Mouse (Mus musculus) lung, embryonic 14.5 days (tissue): ENCODE results near the gene Ipo4. TPM values are rescaled to one million over a fixed set of nuclear protein-coding genes. Genes with fewer than 3 reads are reported as not detected.

Experiments used
- ATAC-seq: fragments of 200-750 bp; cut with Nextera tagmentation; 2 replicates; pipeline ENCODE4 v1.8.0; 2017; ENCODE audit warnings: mild to moderate bottlenecking, moderate TSS enrichment, moderate library complexity; ENCODE audit not compliant: insufficient read depth
- DNase-seq: peaks from one replicate; pipeline ENCODE4 v3.0.0-alpha.2; 2015
- H3K27ac ChIP-seq: fragments of 300-500 bp; sonication (generic); 2 replicates; pipeline ENCODE4 v1.5.1; 2014; ENCODE audit warnings: low read depth, mild to moderate bottlenecking, moderate library complexity
- H3K27me3 ChIP-seq: fragments of 300-500 bp; sonication (generic); 2 replicates; pipeline ENCODE4 v1.6.1; 2014; ENCODE audit warnings: low read length, control low read depth; ENCODE audit not compliant: insufficient read depth
- H3K36me3 ChIP-seq: fragments of 300-500 bp; sonication (generic); 2 replicates; pipeline ENCODE4 v1.6.1; 2014; ENCODE audit warnings: control low read depth; ENCODE audit not compliant: insufficient read depth
- H3K4me1 ChIP-seq: fragments of 300-500 bp; sonication (generic); 2 replicates; pipeline ENCODE4 v1.6.1; 2014; ENCODE audit warnings: antibody characterized with exemption, control low read depth; ENCODE audit not compliant: insufficient read depth
- H3K4me2 ChIP-seq: fragments of 300-500 bp; sonication (generic); 2 replicates; pipeline ENCODE4 v1.6.1; 2014; ENCODE audit warnings: mild to moderate bottlenecking
- H3K4me3 ChIP-seq: fragments of 300-500 bp; sonication (generic); 2 replicates; pipeline ENCODE4 v1.5.1; 2014; ENCODE audit warnings: low read depth, low read length
- H3K9ac ChIP-seq: fragments of 300-500 bp; sonication (generic); 2 replicates; pipeline ENCODE4 v1.6.1; 2014
- H3K9me3 ChIP-seq: fragments of 300-500 bp; sonication (generic); 2 replicates; pipeline ENCODE4 v1.6.1; 2016; ENCODE audit warnings: low read depth, low read length, control low read depth
- CTCF ChIP-seq: IDR thresholded peaks from 2 replicates; pipeline ENCODE4 v1.5.1; 2016; ENCODE audit warnings: antibody characterized with exemption, low read depth
- WGBS: fragments of 180-500 bp; shearing (Covaris S2); extraction: QIAGEN DNeasy Blood & Tissue Kit; methylation state at CpG from one replicate; pipeline ENCODE4 v1.1.7; 2014; 5-methylcytosine and 5-hydroxymethylcytosine counted together
- polyA plus RNA-seq: library from polyadenylated mRNA; unstranded; fragments of >200 nt; fragmentation: Nextera tagmentation; extraction: Ambion mirVana; gene quantifications from 2 replicates; pipeline ENCODE4 v1.2.1, GENCODE M21; 2014

Gene Ipo4
- polyA plus RNA-seq, 1 experiment from 2014 or later: 115 TPM

- DNase-seq (no peak), ATAC-seq (no peak)
- whole genome bisulfite sequencing: 98% methylated on average over 5 of the region's 5 CpGs
- Histone ChIP-seq H3K9ac (no peak overlapping the region), H3K4me2 (no peak overlapping the region), H3K27ac (no peak overlapping the region), H3K4me1 (peaks cover 12% of the 10 kb centered on the region; the same call in 1 of the 2 replicates), H3K36me3 (peaks cover 19% of the 10 kb centered on the region), H3K4me3 (no peak overlapping the region), H3K27me3 (no peaks in the 10 kb centered on the region), H3K9me3 (no peaks in the 10 kb centered on the region)
- no peak for TF ChIP-seq CTCF
Measured at GRCm38 (mm10) chr14:55589271-55589670, 46.5 kb downstream of the Ipo4 start.

- Histone ChIP-seq H3K4me1 (0 out of 2 replicates have a peak, but pooled peaks cover 6% of the 10 kb centered on the region), H3K4me3 (no peak overlapping the region), H3K4me2 (no peak overlapping the region), H3K9ac (no peak overlapping the region), H3K36me3 (peaks cover 15% of the 10 kb centered on the region), H3K27ac (peak overlapping the region; percentile 24; the same call in 1 of the 2 replicates), H3K27me3 (no peaks in the 10 kb centered on the region), H3K9me3 (no peaks in the 10 kb centered on the region)
- TF ChIP-seq CTCF: no peak
- DNase-seq (no peak), ATAC-seq (no peak)
- WGBS: 86% methylated on average over 2 of the region's 2 CpGs
Measured at GRCm38 (mm10) chr14:55586149-55586548, 49.6 kb downstream of the Ipo4 start.

GRCm38 (mm10) chr14:55585566-55585960 is 50.2 kb downstream of the Ipo4 start:
- H3K27me3 ChIP-seq: no peaks in the 10 kb centered on the region
- H3K9me3 ChIP-seq: no peaks in the 10 kb centered on the region
- TF ChIP-seq CTCF: no peak
- no peak overlapping the region for H3K9ac ChIP-seq
- peaks cover 21% of the 10 kb centered on the region for H3K36me3 ChIP-seq
- ATAC-seq: no peak
- DNase-seq: no peak
- H3K4me3 ChIP-seq: no peak overlapping the region; the same call in 1 of the 2 replicates
- WGBS: 47% methylated on average over 6 of the region's 6 CpGs
- peak overlapping the region; percentile 24; the same call in 1 of the 2 replicates for H3K27ac ChIP-seq
- 0 out of 2 replicates have a peak, but pooled peaks cover 6% of the 10 kb centered on the region for H3K4me1 ChIP-seq
- H3K4me2 ChIP-seq: peak overlapping the region; percentile 81

GRCm38 (mm10) chr14:55584702-55585565 is 50.8 kb downstream of the Ipo4 start, which contains the start of gene Emc9:
TSS of gene Emc9 (minus strand) at chr14:55585302.
- DNase-seq (peak; percentile 48), ATAC-seq (peak; percentile 72)
- 3% methylated on average over 43 of the region's 43 CpGs for WGBS
- H3K27me3 ChIP-seq: no peaks in the 10 kb centered on the region
- peak within 1 kb of the TSS; percentile 24; the same call in 1 of the 2 replicates for H3K27ac ChIP-seq
- H3K9ac ChIP-seq: peak within 1 kb of the TSS; percentile 56
- peaks cover 27% of the 10 kb centered on the region for H3K36me3 ChIP-seq
- TF ChIP-seq CTCF: no peak
- 0 out of 2 replicates have a peak, but pooled peaks cover 6% of the 10 kb centered on the region for H3K4me1 ChIP-seq
- H3K4me3 ChIP-seq: peak within 1 kb of the TSS; percentile 47
- H3K4me2 ChIP-seq: peak within 1 kb of the TSS; percentile 81
- no peaks in the 10 kb centered on the region for H3K9me3 ChIP-seq

- 32% methylated on average over 5 of the region's 5 CpGs for WGBS
- DNase-seq (no peak), ATAC-seq (no peak)
- Histone ChIP-seq H3K4me3 (peak overlapping the region; percentile 47), H3K9ac (no peak overlapping the region), H3K36me3 (peaks cover 28% of the 10 kb centered on the region), H3K27me3 (no peaks in the 10 kb centered on the region), H3K4me1 (0 out of 2 replicates have a peak, but pooled peaks cover 6% of the 10 kb centered on the region), H3K4me2 (peak overlapping the region; percentile 81), H3K9me3 (no peaks in the 10 kb centered on the region), H3K27ac (no peak overlapping the region)
- TF ChIP-seq CTCF: no peak
Measured at GRCm38 (mm10) chr14:55584303-55584701, 51.5 kb downstream of the Ipo4 start.

- no peak for ATAC-seq
- no peak overlapping the region for H3K9ac ChIP-seq
Measured at GRCm38 (mm10) chr14:55581981-55582681, 53.6 kb downstream of the Ipo4 start.

More at GRCm38 (mm10) chr14:55581981-55582681, 53.6 kb downstream of the Ipo4 start:
- Histone ChIP-seq H3K27ac (no peak overlapping the region), H3K4me2 (no peak overlapping the region), H3K4me3 (no peak overlapping the region), H3K27me3 (no peaks in the 10 kb centered on the region), H3K9me3 (no peaks in the 10 kb centered on the region), H3K36me3 (peaks cover 18% of the 10 kb centered on the region), H3K4me1 (0 out of 2 replicates have a peak, but pooled peaks cover 6% of the 10 kb centered on the region)
- peak; percentile 44 for TF ChIP-seq CTCF
- DNase-seq: no peak
- 75% methylated on average over 9 of the region's 9 CpGs for WGBS
